Mouse (Mus musculus) bone marrow macrophage, adult 2 months (primary cell): ENCODE measurements around the gene Ltbp1. TPM values are rescaled to one million over a fixed set of nuclear protein-coding genes. Genes with fewer than 3 reads are reported as not detected.

Experiments used
- H3K27ac ChIP-seq: 2 replicates; pipeline ENCODE4 v1.5.1; 2012; ENCODE audit warnings: low read depth, low read length; ENCODE audit not compliant: insufficient read depth
- H3K4me1 ChIP-seq: 2 replicates; pipeline ENCODE4 v1.6.1; 2012; ENCODE audit warnings: low read length; ENCODE audit not compliant: control insufficient read depth, insufficient read depth
- H3K4me3 ChIP-seq: 2 replicates; pipeline ENCODE4 v1.5.1; 2012; ENCODE audit warnings: mild to moderate bottlenecking, low read length, moderate library complexity; ENCODE audit not compliant: insufficient read depth
- CTCF ChIP-seq: IDR thresholded peaks from 2 replicates; pipeline ENCODE4 v1.5.1; 2012; ENCODE audit warnings: low read depth, mild to moderate bottlenecking, low read length, moderate library complexity
- POLR2A ChIP-seq: IDR thresholded peaks from 2 replicates; pipeline ENCODE4 v1.6.1; 2012; ENCODE audit warnings: mild to moderate bottlenecking, low read depth, low read length, borderline replicate concordance
- polyA plus RNA-seq: library from polyadenylated mRNA; stranded (reverse); fragments of >200 nt; gene quantifications from 2 replicates; pipeline ENCODE4 v1.2.4, GENCODE M21; 2012; ENCODE audit not compliant: missing spikeins, insufficient read depth, insufficient read length

Ltbp1 gene
- polyA plus RNA-seq, 1 experiment, result 3.5 TPM

DNA sequence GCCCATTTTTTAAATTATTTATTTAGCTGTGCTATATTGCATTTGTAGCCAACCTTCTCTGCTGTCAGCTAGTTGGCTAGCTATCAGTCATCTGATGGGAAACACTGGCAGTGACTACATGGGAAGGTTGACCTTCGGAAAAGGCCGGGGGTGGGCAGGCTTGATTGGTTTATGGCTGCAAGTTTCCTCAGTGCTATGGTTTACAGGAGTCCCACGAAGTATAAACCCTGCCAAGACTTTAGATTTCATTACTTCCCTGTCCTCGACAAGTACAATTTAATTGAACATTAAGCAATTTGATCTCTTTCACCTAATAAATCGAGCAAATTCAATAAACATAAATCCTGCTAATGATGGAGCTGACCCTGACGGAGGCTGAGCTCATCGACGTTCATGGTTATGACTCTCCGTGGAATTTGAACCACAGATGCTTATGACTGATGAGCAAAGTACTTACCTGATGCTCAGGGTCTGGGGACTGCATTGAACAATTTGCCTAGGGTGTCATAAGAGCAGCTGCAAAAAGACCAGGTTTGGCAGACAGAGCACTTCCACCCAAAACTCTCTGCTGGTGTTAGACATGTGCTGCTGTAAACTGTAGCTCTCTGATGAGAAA is 373.0 kb downstream of the Ltbp1 start:
- no peak for TF ChIP-seq POLR2A
- no peak for TF ChIP-seq CTCF
- H3K4me3 ChIP-seq, result no peak overlapping the region
- no peak overlapping the region for H3K27ac ChIP-seq
- no peaks in the 10 kb centered on the region for H3K4me1 ChIP-seq

DNA sequence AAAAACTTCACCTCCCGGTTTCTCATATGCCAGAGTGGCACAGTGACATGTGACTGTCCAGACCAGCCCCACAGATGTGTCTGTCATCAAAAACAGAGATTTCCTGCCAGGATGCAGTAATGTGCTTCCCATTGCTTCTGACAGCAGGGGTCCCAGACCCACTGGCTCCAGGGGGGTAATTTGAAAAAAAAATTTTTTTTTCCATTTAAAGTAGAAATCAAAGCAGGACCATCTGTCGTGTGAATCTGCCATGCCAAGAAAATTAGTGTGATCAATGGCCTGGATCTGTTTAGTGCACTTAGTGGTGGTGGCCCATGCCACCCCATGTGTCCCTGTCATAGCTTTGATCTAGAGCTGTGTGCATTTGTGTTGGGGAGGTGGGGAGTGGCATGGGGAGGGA is 374.8 kb downstream of the Ltbp1 start:
- TF ChIP-seq POLR2A, result no peak
- Histone ChIP-seq H3K4me3 (no peak overlapping the region), H3K4me1 (no peaks in the 10 kb centered on the region), H3K27ac (no peak overlapping the region)

DNA sequence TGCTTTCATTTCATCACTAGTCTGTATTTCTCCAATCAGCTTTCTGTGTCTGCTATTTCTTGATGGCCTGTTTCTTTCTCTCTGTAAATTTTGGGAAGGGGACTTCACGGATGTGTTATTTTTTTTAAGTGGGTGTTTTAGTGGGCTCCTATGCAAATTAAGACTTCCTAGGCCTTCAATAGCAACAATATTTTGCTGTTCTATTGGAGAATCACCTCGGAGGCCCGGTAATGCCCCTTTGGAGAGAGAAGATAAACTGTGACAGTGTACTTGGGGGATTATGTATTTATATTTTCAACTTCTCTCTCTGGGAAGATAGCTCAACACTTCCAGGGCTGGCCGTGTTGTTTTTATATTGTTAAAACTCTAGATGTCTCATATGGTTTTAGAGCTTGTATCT is 383.0 kb downstream of the Ltbp1 start:
- H3K4me3 ChIP-seq, result no peak overlapping the region
- H3K4me1 ChIP-seq, result peaks cover 9% of the 10 kb centered on the region
- H3K27ac ChIP-seq, result no peak overlapping the region
- TF ChIP-seq CTCF (no peak), POLR2A (no peak)

DNA sequence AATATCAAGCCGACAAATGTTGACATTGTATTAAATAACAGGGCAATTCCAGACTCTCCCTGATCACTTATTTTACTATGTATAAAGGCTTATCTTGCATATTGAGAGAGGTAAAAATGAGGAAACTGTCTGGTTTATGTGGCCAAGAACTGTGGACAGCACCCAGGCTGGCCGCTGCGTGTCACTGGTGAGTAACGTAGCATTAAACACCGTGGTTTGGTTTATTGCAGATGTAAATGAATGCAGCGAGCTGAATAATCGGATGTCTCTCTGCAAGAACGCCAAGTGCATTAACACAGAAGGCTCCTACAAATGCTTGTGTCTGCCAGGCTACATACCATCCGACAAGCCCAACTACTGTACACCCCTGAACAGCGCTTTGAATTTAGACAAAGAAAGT is 384.8 kb downstream of the Ltbp1 start:
- Histone ChIP-seq H3K4me3 (no peak overlapping the region), H3K27ac (no peak overlapping the region), H3K4me1 (peaks cover 9% of the 10 kb centered on the region)
- TF ChIP-seq POLR2A (no peak), CTCF (0 out of 2 replicates have a peak, but pooled peaks have one; percentile 38)

DNA sequence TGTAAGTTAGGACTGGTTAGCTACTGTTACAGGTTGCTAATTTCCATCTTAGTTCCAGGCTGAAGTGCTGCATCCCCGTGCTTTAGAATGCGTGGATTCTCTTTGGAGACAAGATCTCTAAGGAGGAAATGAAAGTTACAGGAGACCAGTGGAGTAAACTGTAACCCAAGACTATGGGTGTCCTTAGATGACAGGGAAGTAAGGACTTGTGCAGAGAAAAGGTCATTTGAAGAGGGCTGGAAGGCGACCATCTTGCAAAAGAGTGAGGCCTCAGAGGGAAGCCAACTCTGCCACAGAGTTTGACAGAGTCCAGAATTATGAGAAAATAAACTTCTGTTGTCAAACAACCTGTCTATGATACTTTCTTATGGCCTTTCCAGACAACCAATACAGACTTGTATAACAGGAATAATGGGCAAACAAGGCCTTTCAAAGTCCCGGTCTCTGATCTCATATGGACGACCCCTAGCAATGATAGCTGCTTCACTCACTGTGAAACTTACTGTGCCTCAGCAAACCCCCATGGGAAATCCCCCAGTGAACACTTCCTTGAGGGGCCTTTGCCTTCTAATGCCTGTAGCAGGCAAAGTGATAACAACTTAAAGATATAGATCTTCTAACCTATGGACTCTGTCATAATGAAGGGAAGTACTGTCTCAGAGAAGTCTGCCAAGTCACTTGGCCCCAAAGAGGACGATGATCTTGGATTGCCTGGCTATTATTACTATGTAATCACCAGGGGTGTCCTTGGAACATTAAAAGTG is 386.2 kb downstream of the Ltbp1 start:
- Histone ChIP-seq H3K27ac (peak overlapping the region; percentile 27; the same call in 1 of the 2 replicates), H3K4me1 (peaks cover 9% of the 10 kb centered on the region), H3K4me3 (no peak overlapping the region)
- TF ChIP-seq CTCF (no peak), POLR2A (no peak)

DNA sequence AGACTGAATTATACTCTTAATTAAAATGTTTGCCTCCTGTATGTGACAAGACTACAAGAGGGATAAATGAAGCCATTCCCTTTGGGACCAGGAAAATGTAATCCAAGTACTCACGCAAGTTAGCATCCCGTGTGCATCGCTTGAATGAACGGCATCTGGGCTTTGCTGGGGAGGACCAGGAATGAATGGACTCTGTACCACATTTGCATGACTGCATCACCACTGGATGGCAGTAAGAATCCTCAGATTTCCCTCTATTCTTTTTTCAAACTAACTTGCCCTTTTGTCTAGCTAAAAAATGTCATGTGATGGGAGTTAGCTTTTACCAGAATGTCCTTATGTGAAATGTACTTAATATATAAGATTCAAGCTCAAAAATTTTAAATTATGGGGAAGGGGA is 401.0 kb downstream of the Ltbp1 start:
- H3K27ac ChIP-seq, result no peak overlapping the region
- TF ChIP-seq CTCF (no peak), POLR2A (no peak)
- no peak overlapping the region for H3K4me3 ChIP-seq
- 0 out of 2 replicates have a peak, but pooled peaks cover 2% of the 10 kb centered on the region for H3K4me1 ChIP-seq

DNA sequence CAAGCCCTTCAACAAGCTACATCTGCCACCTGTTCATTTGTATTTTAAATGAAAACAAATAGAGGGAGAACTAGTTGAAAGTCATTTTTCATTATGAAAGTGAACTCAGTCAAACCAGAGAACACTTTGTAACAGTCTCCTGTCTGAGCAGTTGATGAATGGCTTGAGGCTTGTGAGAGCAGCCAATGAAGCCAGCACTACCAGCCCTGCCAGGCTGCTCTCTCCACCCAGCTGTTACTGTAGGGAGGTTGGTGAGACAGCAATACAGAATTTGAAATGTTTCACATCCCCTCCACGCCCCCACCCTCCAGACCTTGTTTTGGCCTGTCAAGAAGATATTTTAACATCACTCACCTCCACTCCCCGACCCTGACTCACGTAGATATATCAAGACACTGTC is 411.5 kb downstream of the Ltbp1 start:
- H3K27ac ChIP-seq, result no peak overlapping the region
- TF ChIP-seq POLR2A (no peak), CTCF (no peak)
- no peak overlapping the region for H3K4me3 ChIP-seq
- H3K4me1 ChIP-seq, result no peaks in the 10 kb centered on the region

DNA sequence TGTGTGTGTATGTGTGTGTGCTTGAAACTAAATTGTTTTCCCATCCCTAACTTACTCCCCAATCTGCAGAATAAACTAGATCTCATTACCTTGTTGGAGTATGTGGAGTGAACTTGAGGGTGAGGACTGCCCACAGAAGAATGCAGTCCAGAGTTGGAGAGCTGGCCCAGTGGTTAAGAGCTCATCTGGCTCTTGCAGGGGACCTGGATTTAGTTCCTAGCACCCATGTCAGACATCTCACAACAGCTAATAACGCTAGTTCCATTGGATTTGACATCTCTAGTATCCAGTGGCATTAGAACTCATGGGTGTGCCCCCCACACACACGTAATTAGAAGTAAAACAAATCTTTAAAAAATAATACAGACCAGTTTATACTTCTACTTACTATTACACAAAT is 428.8 kb downstream of the Ltbp1 start:
- Histone ChIP-seq H3K4me1 (peaks cover 21% of the 10 kb centered on the region), H3K4me3 (no peak overlapping the region), H3K27ac (no peak overlapping the region)
- TF ChIP-seq CTCF (no peak), POLR2A (no peak)

DNA sequence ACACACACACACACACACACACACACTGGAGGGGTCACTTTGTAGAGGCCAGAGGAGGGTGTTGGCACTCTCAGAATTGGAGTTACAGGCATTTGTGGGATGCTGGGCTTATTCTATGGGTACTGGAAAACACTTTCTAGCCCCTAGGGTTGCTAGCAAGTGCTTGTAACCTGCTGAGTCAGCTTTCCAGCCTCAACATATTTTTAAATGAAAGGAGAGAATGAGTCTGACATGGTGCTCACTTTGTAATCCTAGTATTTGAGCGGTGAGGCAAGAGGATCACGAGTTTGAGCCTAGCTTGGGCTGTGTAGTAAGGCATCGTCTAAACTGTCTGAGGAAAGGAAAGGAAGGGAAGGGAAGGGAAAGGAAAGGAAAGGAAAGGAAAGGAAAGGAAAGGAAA is 429.5 kb downstream of the Ltbp1 start:
- H3K4me3 ChIP-seq, result no peak overlapping the region
- peaks cover 26% of the 10 kb centered on the region for H3K4me1 ChIP-seq
- no peak for TF ChIP-seq POLR2A
- H3K27ac ChIP-seq, result peak overlapping the region; percentile 96; the same call in 1 of the 2 replicates

DNA sequence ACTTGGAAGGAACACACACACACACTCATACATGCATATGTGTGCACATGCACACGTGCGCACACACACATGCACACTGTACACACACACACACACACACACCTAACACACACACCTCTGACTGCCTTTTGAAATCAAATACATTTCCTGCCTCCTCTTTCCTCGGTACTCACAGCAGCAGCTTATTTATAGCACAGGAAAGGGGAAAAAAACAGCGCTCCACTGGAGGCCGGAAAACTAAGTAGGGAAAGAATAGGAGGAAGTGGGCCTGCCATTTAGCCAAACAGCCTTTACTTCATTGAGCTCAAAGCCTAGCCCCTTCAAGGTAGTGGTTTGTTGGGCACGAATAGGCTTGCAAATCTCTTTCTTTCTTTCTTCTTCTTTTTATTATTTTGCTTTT is 430.2 kb downstream of the Ltbp1 start, which contains the start of gene Rasgrp3:
TSS of gene Rasgrp3 (plus strand) at position 298 of the 400 bp plus-strand sequence.
- Histone ChIP-seq H3K4me1 (peaks cover 30% of the 10 kb centered on the region), H3K4me3 (peak within 1 kb of the TSS; percentile 83), H3K27ac (peak within 1 kb of the TSS; percentile 96)
- no peak for TF ChIP-seq CTCF

DNA sequence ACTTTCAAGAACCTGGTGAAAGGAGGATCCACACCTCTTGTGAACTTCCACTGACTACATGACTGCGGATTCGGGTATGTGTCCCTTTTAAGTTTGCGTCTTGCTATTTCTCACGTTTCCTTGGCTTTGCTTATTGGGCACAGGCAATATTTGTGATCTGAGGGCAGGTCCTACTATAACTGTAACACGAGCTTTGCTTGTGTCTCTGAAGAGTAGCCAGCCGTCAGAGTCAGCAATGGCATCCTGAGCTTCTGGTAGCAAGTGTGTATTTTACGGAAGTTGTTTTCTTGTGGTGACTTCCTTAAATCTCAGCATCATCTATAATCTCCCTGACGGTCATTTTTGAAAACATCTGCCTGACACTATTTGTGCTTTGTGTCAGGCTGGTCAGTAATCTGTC is 430.7 kb downstream of the Ltbp1 start:
- TF ChIP-seq CTCF (no peak), POLR2A (no peak)
- peak overlapping the region; percentile 57 for H3K4me3 ChIP-seq
- H3K4me1 ChIP-seq, result peaks cover 35% of the 10 kb centered on the region
- peak overlapping the region; percentile 96 for H3K27ac ChIP-seq
